Mouse (Mus musculus) cerebellum, adult 9-11 months (tissue): Measurements from ENCODE around the gene Aldh1a2.

Experiments
- DNase-seq: peaks from one replicate; pipeline ENCODE4 v3.0.0; 2022

Gene Aldh1a2

DNA sequence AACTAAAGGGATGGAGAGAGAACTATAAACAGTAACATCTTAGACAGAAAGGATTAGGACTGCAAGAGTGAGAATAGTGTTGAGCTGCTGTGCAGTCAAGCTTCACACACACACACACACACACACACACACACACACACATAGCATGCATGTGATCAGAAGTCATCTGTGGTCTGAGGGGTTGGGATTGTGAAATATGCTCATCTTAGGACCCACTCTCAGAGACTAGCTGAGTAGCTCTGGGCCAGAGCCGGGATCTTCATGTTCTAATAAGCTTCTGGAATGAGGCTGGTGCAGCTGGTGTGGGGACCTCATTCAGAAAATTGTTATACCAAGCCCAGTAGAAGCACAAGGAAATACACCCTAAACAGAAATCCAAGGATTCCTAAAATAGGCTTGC, 75.1 kb downstream of the Aldh1a2 start:
- DNase-seq: no peak

DNA sequence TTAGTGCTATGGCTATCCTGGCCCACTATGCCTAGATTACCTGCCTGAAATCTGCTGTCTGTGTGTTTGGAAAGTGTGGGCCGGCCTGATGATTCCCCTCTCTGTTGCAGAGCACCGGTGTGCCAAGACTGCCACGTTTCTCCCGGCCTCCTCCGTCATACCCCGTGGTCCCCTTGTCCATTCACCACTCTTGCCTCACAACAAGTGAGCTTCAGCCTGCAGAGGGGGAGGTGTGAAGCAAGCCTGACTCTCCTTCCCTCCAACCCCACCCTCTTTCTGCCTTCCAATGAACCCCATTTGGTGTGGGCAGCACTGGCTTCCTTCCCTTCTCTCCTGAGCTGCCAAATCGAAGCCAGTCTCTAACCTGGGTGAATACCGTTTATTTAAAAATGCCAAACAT, 79.9 kb downstream of the Aldh1a2 start:
- DNase-seq: no peak

DNA sequence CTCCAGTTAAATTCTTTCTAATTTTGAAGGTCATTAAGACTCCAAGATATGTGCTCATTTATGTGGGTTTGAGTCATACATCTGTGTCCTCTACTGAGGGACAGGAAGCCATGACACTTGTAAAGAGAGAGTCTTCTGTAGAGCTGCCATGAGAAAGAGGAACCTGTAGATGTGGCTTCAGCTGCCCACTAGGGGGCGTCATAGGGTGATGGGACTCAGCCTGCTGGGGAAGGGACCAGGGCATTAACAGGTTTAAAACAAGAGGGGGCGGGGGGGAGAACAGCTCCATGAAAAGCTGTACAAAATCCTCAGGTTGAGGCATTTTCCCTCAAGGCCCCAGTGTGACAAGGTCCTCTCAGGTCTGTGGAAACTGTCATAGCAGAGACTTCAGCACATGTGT, 88.0 kb downstream of the Aldh1a2 start:
- no peak for DNase-seq

DNA sequence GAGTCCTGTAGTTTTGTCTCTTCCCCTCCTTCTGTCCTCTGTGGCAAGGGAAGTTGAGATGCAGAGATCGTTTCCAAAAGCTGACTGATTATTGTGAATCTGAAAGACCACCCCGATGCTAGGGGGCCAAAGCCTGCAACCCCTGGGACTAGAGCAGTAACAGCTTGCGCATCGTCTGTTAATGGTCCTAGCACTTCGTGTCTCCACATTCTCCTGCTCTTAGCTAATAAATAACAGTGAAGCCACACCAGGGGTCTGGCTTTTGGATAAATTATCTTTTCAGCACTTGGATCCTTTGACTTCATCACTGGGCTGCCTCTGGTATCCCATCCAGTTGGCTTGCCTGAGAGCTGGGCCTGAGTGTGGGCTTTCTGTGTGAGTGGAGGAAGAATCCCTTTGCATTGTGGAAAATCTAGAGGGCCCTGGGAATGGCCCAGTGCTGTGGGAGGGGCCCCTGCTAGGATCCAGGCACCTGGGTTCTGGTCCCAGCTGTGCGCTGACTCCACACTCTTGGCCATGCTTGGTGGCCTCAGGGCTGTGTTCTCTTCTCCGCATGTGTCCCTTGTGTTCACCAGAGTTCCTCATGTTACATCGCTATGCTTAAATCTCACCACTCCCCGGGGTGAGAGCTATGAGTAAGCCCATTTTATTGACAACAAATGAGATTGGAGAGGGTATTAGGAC, 91.7 kb downstream of the Aldh1a2 start:
- no peak for DNase-seq

DNA sequence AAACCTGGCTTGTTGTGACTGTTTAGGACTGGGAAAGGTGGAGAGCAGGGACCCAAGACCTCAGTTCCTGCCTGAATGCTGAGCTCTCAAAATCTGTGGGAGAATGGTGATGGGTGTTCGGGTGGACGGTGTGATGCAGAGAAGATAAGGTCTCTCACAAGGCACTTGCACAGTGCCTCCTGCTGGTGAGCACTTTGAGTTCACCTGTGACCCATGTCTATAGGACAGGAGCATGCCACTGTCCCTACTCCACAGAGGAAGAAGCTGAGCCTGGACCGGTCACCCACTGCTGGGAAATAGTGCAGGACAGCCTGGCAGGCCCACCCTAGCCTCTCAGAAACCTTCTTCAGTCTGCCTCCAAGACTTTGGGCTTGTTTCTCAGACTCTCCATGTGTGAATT, 100.4 kb downstream of the Aldh1a2 start:
- no peak for DNase-seq

DNA sequence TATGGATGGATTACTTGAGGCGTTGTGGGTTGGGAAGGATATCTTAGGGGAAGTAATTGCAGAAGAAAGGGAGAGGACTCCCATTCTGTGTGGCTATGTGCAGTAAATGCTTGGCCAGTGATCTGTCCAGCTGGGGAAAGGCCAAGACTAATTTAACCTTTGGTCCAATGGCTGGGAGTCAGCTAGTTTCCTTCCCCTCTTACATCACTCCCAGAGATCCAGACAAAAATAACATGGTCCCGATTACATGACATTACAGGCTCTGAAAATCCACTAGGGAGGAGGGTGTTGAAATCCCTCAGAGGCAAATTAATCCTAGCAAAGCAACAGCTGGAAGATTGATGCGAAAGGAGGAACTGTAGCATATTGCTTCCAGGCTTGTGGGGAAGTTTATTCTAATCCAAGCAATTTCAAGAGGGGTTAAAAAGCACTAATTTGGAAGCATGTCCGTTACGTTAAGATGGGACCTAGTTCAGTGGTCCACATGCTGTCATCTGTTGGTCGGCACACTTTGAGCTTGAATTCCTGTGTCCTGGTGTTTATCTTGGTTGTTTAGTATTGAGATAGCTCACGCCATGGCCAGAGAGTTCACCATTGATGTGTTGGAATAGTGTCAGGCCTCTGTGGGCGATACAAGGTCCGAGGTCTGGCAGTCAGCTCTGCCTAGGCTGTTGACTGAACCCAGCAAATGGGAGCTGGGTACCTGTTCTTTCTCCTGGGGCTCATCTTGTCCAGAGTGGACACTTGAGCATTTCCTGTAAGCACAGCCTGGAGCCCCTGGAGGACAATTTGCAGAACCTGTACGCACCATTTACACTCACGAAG, 101.7 kb downstream of the Aldh1a2 start:
- no peak for DNase-seq

DNA sequence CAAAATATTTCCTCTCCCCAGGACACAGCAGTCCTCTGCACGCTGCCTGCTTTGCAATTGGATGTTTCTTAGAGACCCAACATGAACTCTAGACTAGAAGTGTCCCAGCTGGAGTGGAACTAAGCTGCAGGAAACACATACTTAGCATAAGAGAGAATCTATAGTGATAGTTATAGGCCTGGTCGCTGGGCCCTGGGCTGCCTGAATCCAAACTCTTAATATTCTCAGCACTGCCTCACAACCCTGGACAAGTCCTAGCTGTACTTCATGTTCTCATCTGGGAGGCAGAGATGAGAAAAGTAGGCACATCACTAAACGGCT, 102.3 kb downstream of the Aldh1a2 start:
- no peak for DNase-seq

DNA sequence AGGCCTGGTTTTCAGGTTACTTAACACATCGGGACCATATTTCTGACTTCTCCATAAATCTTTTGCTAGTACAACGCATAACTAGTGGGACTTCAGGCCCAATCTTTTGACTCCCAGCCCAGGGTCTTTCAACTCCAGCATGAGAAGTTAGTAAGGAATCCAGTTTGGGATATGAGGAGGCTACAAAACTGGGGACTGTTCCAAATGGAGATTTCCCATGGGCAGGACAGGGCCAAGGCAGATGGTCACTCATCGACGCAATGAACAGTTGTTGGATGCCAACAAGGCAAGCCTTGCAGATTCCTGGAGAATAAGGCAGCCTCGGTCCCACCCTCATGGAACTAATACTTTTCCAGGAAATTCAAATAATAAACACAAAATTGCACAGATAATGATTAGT, 104.2 kb downstream of the Aldh1a2 start:
- DNase-seq: no peak

DNA sequence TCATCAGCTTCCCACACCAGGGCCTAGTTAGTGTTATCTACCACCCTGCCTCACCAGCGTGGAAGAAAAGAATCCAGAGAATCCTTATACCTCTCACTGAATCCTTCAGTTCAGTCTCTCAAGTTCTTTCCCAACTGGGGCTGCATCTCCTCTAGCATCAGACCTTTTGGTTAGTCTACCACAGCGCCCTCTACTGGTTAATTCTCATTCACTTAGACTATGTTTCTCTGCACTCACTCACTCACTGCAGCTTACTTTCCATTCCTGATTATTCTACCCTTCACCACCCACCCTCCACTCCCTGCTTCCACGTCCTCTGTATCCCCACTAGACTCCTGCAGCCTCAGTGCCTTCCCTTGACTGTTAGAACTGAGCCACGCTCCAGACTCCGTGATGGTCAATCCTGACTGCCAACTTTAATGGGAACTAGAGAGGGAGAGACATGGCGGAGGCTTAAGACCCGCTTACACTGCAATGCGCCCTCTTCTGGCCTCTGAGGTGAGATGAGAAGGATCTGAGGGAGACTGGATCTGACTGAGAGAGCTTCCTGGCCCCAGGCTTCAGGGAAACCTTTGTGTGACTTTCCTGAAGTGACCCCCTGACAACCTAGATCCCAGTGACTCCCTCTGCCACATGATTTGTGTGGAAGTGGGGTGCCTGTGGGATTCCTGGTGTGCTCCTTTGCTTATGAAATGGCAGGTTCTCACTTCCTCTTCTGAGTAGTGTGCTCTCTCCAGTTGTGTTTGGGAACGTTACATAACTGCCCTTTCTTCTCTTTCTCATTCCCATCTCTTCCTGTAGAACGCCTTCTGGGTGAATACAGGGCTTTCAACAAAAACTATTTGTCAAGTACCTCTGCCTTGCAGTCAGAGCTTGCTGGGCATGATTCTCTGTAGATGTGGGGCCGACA, 104.9 kb downstream of the Aldh1a2 start:
- DNase-seq: no peak

DNA sequence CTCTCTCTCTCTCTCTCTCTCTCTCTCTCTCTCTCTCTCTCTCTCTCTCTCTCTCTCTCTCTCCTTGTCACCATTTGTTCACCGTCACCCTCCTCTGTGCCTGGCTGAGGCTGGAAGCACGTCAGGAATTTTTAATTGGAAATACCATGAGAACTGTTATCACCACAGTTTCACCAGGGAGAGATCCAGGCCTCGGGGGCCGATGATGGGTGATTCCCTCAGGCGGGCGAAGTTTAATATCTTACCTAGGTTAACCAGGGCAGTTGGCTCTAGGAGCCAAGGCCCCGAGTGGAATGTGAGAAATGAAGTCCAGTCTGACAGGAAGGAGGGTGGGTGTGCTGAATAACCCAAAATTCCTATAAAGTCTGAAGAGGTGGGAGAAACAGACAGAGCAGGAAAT, 105.8 kb downstream of the Aldh1a2 start:
- DNase-seq: no peak

DNA sequence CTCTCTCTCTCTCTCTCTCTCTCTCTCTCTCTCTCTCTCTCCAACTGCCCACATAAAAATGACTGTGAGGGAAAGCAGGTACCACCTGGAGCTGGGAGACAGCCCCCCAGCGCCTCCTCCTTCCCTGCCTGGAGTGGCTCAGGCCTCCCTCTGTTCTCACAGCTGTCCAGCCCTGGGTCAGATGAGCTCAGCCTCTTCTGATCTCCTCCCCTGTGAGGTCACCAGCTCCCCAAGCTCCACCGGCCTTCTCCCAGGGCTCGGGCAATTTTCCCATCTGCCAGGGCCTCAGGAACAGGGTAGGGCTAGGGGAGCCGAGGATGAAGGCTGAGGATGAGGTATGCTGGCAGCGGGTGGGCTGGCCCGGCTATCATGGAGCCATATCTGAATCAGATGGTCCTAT, 106.3 kb downstream of the Aldh1a2 start:
- no peak for DNase-seq

DNA sequence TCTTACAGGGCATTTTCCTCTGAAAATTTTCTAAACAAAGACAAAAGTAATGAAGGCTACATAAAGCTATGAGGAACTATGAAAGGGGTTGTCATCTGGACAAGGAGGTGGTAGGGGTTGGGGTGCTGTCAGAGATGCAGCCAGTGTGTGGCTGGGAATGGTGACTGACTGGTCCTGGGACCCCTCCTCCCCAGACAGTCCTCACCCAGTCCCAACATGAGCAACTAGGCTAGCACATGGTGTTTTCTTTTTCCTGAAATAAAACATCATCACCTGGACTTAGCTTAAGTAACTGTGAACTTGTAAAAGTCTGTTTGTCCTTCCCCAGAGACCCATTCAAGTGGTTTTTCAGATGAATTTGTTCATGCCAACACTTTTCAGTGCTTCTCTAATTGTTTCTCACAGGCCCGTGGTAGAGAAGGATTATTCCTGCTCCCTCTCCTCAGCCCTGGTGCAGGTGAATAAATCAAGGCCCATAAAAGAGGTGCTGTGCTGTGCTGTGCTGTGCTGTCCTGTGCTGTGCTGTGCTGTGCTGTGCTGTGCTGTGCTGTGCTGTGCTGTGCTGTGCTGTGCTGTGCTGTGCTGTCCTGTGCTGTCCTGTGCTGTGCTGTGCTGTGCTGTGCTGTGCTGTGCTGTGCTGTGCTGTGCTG, 107.8 kb downstream of the Aldh1a2 start:
- DNase-seq: no peak

DNA sequence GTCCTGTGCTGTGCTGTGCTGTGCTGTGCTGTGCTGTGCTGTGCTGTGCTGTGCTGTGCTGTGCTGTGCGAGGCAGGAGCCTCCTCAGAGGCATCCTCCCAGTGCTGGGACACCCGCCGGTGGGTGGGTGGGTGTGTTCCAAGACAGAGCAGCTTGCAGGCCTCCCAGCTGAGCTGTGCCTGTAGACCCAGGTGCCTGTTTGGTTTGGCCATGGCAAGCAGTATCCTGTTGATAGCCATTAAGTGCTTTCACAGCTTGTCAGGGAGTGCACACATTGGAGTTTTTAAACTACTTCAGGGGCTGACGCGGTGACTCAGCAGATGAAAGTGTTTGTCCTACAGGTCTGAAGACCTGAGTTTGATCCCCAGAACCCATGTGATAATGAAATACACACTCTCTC, 108.5 kb downstream of the Aldh1a2 start:
- DNase-seq: no peak

DNA sequence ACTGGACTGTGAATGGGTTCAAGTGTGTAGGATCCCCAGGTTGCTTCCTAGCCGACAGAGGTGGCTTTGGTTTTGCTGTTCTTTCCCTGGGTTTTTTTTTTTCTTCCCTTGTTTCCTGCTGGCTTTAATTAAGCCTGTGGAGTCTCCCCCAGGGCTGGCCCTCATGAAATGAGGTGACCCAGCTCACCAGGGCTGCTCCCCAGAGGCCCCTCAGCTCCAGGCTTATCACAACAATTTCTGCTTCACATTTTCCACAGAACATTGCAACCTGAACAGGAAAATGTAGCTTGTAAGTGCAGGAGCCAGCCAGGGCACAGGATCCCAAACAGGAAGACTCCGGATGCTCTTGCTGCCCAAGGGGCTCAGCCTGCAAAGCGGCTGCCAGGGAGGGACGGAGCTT, 110.7 kb downstream of the Aldh1a2 start:
- DNase-seq: no peak

DNA sequence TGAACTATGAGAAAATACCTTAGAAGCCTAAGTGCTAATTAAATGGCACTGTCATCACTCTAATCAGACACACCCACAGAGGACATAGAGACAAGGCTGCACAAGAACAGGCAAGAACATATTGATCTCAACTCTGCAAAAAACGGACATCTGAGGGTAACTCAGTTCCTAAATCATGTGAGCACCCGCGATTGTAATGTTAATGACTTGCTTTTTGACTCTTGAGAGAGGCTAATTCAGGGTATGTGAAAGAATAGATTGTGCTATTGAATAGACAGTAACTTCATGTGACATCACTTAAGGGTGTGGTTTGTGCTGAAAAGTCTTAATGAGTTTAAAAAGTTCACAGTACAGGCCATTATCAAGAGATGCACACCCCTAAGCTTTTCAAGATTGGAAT, 116.1 kb downstream of the Aldh1a2 start:
- no peak for DNase-seq

DNA sequence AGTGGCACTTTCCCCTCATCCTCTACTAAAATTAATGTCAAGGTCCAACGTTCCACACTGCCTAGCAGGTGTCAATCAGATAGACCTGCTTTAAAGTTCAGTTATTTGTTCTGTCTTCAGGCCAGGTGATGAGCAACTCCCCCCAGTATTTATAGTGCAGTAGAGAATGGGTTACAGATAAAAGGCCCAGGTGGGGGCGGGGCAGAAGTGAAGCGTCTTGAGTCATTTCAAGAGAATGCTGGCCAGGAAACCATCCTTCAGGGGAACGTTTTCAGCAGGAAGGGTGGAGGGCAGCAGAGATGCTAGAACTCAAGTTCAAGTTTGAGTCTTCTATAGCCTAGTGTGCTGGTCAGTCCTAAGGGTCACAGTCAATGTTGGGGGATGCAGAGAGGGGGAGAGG, 121.1 kb downstream of the Aldh1a2 start:
- DNase-seq: no peak

DNA sequence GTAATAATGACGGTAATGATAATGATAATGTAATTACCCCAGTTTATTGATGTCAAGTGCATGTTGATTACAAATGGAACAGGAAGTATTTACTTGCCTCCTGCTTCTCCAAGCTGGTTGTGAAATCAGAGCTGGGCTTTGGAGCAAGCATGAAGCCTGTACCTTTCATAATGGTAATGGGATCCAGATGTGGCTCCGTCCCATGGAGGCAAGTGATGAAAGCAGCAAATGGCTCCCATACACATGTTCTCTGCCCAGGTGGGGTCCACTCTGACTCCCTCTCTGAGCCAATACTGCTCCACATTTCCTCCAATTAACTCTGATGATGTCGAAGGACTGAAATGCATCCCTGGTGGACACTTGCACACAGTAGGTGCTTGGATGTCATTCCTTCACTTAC, 121.8 kb downstream of the Aldh1a2 start:
- no peak for DNase-seq

DNA sequence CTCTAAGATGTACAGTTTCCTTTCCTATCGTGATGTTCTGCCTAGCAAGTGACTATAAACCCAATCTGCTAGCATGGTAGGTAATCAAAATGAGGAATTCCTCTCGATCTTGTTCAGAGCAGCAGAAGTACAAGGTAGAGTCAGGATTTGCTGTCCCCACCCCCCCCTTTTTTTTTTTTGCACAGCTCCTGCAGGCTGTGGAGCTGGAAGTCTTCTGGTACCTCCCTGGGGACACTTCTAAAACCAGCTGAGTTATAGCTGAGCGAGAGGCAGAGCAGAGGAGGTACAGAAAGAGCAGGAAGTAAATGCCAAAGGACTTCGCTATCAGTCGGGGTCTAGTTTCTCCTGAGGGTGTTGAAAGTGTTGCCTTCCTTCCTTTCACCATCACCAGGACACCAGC, 124.5 kb downstream of the Aldh1a2 start:
- no peak for DNase-seq
